Mouse (Mus musculus): ENCODE measurements around the gene Gm21973. TPM values are rescaled to one million over a fixed set of nuclear protein-coding genes. Genes with fewer than 3 reads are reported as not detected.

The Gm21973 gene
- total RNA-seq, 2 experiments from 2014 or later = not detected

DNA sequence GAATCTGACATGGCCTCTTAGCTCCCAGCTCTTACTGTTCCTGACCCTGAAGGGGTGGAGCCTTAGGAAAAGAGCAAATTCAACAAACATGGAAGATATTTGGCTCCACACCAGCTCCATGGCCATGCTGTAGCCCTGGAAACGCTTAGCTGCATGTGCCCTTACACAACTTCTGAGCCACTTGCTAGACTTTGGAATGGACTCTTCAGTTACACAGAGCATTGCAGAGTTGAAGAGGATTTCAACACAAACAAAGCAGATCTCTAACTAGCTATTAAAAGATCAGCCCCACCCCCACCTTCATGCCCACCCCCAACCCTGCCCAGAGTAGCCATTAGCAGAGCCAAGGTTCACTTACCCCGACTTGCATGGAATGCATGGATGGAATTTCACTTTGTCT lies 74.6 kb downstream of the Gm21973 start:
- no peak for DNase-seq (ENCODE audit: low spot score in 2 of 2)

DNA sequence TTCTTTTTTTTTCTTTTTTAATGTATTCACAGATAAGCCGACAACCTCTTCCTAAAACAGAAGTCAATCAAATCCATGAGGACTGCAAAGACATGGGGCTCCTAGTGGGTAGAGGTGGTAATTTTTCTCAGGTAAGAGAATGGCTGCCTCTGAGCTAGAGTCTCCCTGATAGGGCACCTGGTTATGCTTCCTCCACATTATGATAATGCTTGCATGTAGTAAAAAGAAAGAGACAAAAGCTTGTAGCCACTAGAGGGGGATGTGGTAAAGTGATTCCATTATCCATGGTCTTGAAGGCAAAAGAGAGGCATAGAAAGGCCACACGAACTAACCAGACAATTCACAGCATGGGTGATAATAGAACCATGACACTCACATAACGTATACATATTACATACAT lies 75.2 kb downstream of the Gm21973 start:
- DNase-seq (ENCODE audit: low spot score in 2 of 2) = no peak

DNA sequence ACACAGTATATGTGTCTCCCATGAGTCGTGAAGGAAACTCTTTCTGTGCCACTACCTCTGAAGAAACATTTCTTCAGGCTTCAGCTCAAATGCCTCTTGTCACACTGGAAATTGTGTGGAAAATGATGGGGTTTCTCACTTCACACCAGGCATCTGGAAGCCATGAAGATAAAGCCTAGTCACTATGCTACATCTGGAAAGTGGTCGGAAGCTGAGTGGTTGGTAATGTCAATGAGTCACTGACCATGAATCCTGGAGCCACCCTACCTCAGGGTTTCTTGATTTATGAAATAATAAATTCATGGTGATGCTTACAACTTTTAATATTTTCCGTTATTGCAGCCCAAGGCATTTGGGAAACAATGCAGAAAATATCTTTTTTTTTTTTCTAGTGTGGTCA lies 84.7 kb downstream of the Gm21973 start:
- no peak for DNase-seq (ENCODE audit: low spot score in 2 of 2)

DNA sequence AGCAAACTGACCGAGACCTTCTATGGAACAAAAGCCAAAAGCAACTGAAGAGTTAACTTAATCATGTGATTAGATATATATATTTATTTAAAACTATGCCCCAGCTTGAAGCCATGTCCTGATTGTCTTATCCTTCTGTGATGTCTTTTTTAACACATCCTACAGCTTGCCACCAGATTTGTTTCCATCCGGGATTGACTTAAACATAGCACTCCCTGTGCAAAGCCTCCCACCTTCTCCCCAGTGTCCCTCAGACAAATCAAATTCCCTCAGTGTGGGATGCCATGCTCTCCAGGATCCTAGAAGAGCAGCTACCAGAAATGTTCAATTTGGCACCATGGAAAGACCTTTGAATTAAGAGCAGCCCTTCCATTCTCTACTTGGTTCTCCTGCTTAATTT lies 85.7 kb downstream of the Gm21973 start:
- no peak for DNase-seq (ENCODE audit: low spot score in 2 of 2)

DNA sequence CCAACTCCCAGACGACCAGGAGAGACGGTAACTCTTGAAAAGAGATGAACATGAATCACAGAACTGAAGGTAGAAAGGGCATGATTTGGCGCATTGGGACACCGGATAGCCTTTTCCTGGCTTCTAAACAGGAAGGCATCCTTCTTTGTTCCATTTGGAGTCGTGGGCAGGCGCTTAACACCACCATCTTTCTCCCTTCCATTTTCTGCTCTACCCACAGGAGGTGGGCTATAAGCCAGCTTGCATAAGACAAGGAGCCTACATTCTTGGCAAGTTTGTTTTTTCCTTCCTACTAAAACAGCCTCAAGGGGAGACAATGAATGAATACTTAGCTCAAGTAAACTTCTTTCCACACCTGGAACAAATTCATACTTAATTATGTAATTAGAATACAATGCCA lies 88.5 kb downstream of the Gm21973 start:
- no peak for DNase-seq (ENCODE audit: low spot score in 2 of 2)

DNA sequence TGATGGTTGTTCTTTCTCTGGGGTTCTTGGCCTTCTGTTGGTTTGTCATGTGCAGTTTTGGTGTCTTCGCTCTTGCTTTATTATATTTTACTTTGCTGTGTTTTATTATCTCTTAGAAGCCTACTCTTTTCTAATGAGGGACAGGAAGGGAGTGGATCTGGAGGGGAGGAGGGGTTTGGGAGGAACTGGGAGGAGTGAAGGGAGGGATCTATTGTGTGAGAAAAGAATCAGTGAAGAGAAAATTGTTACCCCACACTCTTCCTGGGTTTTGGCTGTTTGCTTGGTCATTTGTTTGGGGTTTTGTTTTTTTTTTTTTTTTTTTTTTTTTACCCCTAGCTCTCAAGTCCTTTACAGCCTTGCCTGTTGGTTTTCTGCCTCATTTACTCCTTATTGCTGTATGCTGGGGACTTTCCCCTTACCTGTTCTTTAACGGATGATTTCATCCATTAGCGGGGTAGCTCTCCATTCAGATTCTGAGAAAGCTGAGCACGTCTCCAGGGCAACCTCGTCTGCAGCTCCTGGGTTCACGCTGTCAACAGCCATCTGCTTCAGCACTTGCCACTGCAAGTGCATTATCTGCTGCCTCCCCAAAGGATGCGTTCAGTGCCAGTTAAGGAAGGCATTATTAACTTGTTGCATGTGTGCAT lies 96.1 kb downstream of the Gm21973 start:
- DNase-seq (ENCODE audit: low spot score in 2 of 2) = no peak

DNA sequence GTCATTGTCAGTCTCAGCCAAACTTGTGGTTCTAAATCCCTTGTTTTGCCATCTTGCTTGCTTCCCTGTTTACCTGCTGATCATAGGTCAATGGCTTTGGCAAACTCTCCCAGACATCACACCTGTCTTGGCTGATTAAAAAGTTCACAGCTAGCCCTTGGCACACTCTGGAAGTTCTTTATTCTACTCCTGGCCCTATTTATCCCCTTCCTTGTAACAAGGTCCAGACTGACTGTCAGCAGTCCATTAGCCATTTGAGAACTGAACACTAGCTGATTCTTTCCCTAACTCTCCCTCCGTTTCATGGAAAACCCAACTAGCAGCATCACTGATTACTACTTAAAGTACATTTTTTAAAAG lies 96.6 kb downstream of the Gm21973 start:
- no peak for DNase-seq (ENCODE audit: low spot score in 2 of 2)

Other genes with a start within 250 kb of the Gm21973 start
- 1 to 10 TPM; 4.0 to 4.4 TPM for gene Prlr, start 148.1 kb upstream of the Gm21973 start, total RNA-seq (2021)
- not detected for gene Agxt2, start 33.2 kb downstream of the Gm21973 start, total RNA-seq (2021)
- 10 to 100 TPM; 17.3 to 17.7 TPM for gene Dnajc21, start 145.1 kb downstream of the Gm21973 start, total RNA-seq (2021)
- gene Brix1, start 160.6 kb downstream of the Gm21973 start, total RNA-seq (2021) = 10 to 100 TPM; 16.3 to 25.7 TPM
- gene Rad1, start 160.6 kb downstream of the Gm21973 start, total RNA-seq (2021) = 10 to 100 TPM; 12.6 to 13.5 TPM
- not detected for gene Ttc23l, start 233.3 kb downstream of the Gm21973 start, total RNA-seq (2021)

Measured in layer of hippocampus, postnatal 10 days (tissue).